Mouse (Mus musculus): ENCODE results near the gene Galntl6. TPM values are rescaled to one million over a fixed set of nuclear protein-coding genes. Genes with fewer than 3 reads are reported as not detected.
"Not testable (repeated sequence)": the region's sequence is repeated elsewhere in the genome, so short reads cannot be mapped to it uniquely, and the experiment has no call there.

Gene Galntl6
- polyA plus RNA-seq, 1 experiment = not detected

DNA sequence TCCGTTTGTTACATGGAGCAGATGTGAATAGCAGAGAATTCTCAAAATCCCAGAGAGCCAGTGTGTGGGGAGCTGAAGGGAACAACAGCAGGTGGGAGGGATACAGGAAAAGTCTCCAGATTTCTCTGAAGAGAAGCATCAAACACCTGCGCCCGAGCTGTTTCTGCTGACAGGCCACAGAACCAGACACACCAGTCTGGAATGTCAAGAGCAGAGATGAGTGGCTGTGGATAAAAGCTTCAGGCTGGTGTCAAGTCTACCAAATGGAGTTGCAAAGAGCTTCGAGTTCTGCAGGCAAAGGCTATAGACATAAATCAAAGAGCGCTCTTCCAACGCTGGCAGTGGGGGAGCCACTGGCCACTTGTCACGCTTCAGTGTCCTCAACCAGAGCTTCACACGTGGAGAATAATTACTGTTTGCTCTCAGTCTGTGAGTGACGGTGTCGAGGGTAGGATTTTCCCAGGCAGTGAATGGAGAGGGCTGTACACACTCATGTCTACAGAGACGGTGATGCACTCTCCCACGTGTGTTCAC, 1139.6 kb downstream of the Galntl6 start:
- WGBS = 74% methylated on average over 12 of the region's 12 CpGs
- Histone ChIP-seq H3K27me3 (ENCODE audit: control insufficient read depth, insufficient read depth, low read length) (no peaks in the 10 kb centered on the region), H3K4me3 (ENCODE audit: control insufficient read depth, insufficient read depth, low read length) (no peak overlapping the region), H3K36me3 (ENCODE audit: control insufficient read depth, insufficient read depth, low read length) (no peaks in the 10 kb centered on the region), H3K4me1 (replicated peaks; ENCODE audit: control insufficient read depth, insufficient read depth, low read length) (no peaks in the 10 kb centered on the region), H3K27ac (ENCODE audit: control insufficient read depth, insufficient read depth, low read length) (no peak overlapping the region)
- DNase-seq = no peak
- TF ChIP-seq CTCF (IDR thresholded peaks at IDR 0.05; ENCODE audit: borderline replicate concordance, control insufficient read depth, extremely low read depth, insufficient read depth, low read length, poor library complexity) (no peak), POLR2A (IDR thresholded peaks at IDR 0.05; ENCODE audit: control insufficient read depth, extremely low read depth, insufficient read depth, low read length, poor library complexity) (no peak)

DNA sequence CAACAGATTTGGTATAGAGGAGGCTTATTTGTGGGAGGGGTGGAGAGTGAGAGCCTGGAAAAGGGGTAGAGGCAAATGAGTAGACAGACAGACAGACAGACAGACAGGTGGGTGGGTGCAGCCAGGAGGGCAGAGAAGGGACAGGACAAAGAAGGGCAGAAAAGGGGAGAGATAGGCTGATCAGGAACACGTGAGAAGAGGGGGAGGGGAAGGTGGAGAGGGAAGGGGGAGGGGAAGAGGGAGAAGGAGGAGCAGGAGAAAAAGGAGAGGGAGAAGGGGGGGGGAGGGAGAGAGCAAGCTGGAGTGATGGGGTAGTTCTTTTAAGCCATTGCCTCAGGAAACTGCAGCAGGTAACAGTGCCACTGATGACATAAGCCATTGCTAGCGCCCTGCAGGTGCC, 1144.9 kb downstream of the Galntl6 start:
- Histone ChIP-seq H3K4me3 (ENCODE audit: control insufficient read depth, insufficient read depth, low read length) (no peak overlapping the region), H3K27ac (ENCODE audit: control insufficient read depth, insufficient read depth, low read length) (no peak overlapping the region), H3K4me1 (replicated peaks; ENCODE audit: control insufficient read depth, insufficient read depth, low read length) (no peaks in the 10 kb centered on the region), H3K27me3 (ENCODE audit: control insufficient read depth, insufficient read depth, low read length) (no peaks in the 10 kb centered on the region), H3K36me3 (ENCODE audit: control insufficient read depth, insufficient read depth, low read length) (no peaks in the 10 kb centered on the region)
- 64% methylated on average over 2 of the region's 2 CpGs for WGBS
- TF ChIP-seq CTCF (IDR thresholded peaks at IDR 0.05; ENCODE audit: borderline replicate concordance, control insufficient read depth, extremely low read depth, insufficient read depth, low read length, poor library complexity) (no peak), POLR2A (IDR thresholded peaks at IDR 0.05; ENCODE audit: control insufficient read depth, extremely low read depth, insufficient read depth, low read length, poor library complexity) (no peak)
- DNase-seq = no peak

DNA sequence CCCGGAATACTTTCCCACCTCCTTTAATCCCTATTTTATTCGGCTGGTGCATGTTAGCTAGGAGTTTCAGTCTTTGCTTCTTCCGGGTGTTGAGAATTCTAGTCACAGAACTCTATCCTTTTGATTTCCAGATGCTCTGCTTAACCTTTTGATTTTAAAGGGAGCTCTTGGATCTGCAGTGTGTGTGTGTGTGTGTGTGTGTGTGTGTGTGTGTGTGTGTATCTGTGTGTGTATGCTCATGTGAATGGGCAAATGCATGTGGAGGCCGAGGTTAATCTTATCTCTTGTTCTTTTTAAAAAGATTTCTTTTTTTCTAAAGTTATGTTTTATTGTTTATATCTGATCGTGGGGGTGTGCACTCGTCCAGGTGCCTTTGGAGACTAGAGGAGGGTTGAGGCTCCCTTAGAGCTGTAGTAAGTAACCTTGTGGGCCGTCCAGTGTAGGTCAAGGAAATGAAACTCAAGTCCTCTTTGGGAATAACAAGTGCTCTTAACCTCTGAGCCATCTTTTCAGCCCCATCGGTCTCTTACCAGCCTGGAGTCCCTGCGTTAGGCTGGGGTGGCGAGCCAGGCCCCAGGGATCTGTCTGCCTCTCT, 1145.9 kb downstream of the Galntl6 start:
- Histone ChIP-seq H3K36me3 (ENCODE audit: control insufficient read depth, insufficient read depth, low read length) (no peaks in the 10 kb centered on the region), H3K27me3 (ENCODE audit: control insufficient read depth, insufficient read depth, low read length) (no peaks in the 10 kb centered on the region), H3K27ac (ENCODE audit: control insufficient read depth, insufficient read depth, low read length) (no peak overlapping the region), H3K4me3 (ENCODE audit: control insufficient read depth, insufficient read depth, low read length) (no peak overlapping the region), H3K4me1 (replicated peaks; ENCODE audit: control insufficient read depth, insufficient read depth, low read length) (no peaks in the 10 kb centered on the region)
- TF ChIP-seq POLR2A (IDR thresholded peaks at IDR 0.05; ENCODE audit: control insufficient read depth, extremely low read depth, insufficient read depth, low read length, poor library complexity) (no peak), CTCF (IDR thresholded peaks at IDR 0.05; ENCODE audit: borderline replicate concordance, control insufficient read depth, extremely low read depth, insufficient read depth, low read length, poor library complexity) (no peak)
- no peak for DNase-seq
- WGBS = 83% methylated on average over 10 of the region's 10 CpGs

DNA sequence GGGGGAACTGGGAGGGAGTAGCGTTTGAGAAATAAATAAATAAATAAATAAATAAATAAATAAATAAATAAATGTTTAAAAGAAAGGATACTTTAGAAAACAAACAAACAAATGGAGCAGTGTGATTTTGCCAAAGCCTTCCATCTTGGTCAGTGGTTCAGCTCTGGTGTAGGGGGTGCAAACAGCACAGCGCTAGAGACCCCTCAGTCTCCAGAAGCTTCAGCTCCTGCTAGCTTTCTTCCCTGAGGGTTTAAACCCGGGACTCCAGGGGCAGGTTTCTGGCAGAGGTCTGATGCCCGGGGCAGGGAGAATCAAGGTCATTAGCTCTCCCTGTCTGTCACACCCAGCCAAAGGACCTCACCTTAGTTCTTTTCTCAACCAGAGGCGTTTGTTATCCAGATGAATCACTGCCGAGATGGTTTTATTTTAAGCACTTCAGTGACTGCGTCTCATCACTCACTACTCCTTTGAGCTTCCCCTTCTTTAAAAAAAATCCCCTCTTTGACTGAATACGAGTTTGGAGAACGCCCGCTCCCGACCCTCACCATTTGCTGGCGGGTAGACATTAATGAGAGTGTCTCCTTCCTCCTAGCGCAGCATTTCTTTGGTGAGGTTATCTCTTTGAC, 1146.6 kb downstream of the Galntl6 start:
- no peaks in the 10 kb centered on the region for H3K4me1 ChIP-seq (replicated peaks; ENCODE audit: control insufficient read depth, insufficient read depth, low read length)
- TF ChIP-seq POLR2A (IDR thresholded peaks at IDR 0.05; ENCODE audit: control insufficient read depth, extremely low read depth, insufficient read depth, low read length, poor library complexity) (no peak), CTCF (IDR thresholded peaks at IDR 0.05; ENCODE audit: borderline replicate concordance, control insufficient read depth, extremely low read depth, insufficient read depth, low read length, poor library complexity) (no peak)
- no peak overlapping the region for H3K27ac ChIP-seq (ENCODE audit: control insufficient read depth, insufficient read depth, low read length)
- 29% methylated on average over 13 of the region's 13 CpGs for whole genome bisulfite sequencing
- H3K4me3 ChIP-seq (ENCODE audit: control insufficient read depth, insufficient read depth, low read length) = no peak overlapping the region
- no peak for DNase-seq
- no peaks in the 10 kb centered on the region for H3K36me3 ChIP-seq (ENCODE audit: control insufficient read depth, insufficient read depth, low read length)
- H3K27me3 ChIP-seq (ENCODE audit: control insufficient read depth, insufficient read depth, low read length) = no peaks in the 10 kb centered on the region

DNA sequence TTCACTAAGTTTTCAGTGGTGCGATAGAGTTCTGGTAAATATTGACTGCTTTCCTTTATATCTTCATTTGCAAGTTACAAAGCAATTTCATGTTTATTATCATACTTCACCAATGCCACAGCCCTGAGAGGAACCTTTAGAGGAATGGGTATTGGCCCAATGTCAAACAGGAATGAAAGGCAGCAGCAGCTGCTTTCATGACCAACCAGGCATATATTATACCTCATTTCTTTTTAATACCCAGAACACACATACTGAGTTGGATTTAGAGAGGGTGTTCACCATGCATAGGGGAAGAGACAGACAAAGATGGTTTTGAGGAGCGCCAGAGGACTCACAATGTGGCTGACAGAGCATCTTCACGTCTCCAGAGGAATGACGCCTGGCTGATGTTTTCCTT, 1147.2 kb downstream of the Galntl6 start:
- no peaks in the 10 kb centered on the region for H3K27me3 ChIP-seq (ENCODE audit: control insufficient read depth, insufficient read depth, low read length)
- TF ChIP-seq POLR2A (IDR thresholded peaks at IDR 0.05; ENCODE audit: control insufficient read depth, extremely low read depth, insufficient read depth, low read length, poor library complexity) = no peak
- no peak for TF ChIP-seq CTCF (IDR thresholded peaks at IDR 0.05; ENCODE audit: borderline replicate concordance, control insufficient read depth, extremely low read depth, insufficient read depth, low read length, poor library complexity)
- H3K4me3 ChIP-seq (ENCODE audit: control insufficient read depth, insufficient read depth, low read length) = no peak overlapping the region
- no peaks in the 10 kb centered on the region for H3K4me1 ChIP-seq (replicated peaks; ENCODE audit: control insufficient read depth, insufficient read depth, low read length)
- no peak overlapping the region for H3K27ac ChIP-seq (ENCODE audit: control insufficient read depth, insufficient read depth, low read length)
- no peaks in the 10 kb centered on the region for H3K36me3 ChIP-seq (ENCODE audit: control insufficient read depth, insufficient read depth, low read length)
- 96% methylated on average over 4 of the region's 4 CpGs for WGBS
- DNase-seq = no peak

DNA sequence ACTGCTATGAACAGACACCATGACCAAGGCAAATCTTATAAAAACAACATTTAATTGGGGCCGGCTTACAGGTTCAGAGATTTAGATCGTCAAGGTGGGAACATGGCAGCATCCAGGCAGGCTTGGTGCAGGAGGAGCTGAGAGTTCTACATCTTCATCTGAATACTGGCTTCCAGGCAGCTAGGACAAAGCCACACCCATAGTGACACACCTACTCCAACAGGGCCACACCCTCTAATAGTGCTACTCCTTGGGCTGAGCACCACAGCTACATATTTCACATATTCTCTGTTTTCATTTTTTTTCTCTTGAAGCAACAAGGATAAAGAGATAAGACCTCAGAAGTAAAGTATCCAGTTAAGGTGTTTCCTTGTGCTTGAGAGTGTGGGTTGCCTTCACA, 1149.8 kb downstream of the Galntl6 start:
- H3K4me1 ChIP-seq (replicated peaks; ENCODE audit: control insufficient read depth, insufficient read depth, low read length); H3K36me3 ChIP-seq (ENCODE audit: control insufficient read depth, insufficient read depth, low read length); H3K27ac ChIP-seq (ENCODE audit: control insufficient read depth, insufficient read depth, low read length); H3K27me3 ChIP-seq (ENCODE audit: control insufficient read depth, insufficient read depth, low read length); H3K4me3 ChIP-seq (ENCODE audit: control insufficient read depth, insufficient read depth, low read length); DNase-seq: not testable (repeated sequence)
- WGBS = 89% methylated on average over 2 of the region's 2 CpGs

DNA sequence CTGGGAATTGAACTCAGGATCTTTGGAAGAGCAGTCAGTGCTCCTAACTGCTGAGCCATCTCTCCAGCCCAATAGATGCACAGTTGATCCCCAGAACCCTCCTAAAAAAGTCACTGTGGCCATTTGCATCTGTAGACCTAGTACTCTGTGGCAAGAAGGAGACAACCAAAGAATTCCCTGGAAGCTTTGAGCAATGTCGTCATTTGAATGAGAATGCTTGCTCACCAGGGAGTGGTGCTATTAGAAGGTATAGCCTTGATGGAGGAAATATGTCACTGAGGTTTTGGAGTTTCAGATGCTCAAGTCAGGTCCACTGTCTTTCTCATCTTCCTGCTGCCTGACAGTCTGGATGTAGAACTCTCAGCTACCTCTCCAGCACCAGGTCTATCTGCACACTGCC, 1151.5 kb downstream of the Galntl6 start:
- H3K27ac ChIP-seq (ENCODE audit: control insufficient read depth, insufficient read depth, low read length) = no peak overlapping the region
- no peaks in the 10 kb centered on the region for H3K27me3 ChIP-seq (ENCODE audit: control insufficient read depth, insufficient read depth, low read length)
- no peaks in the 10 kb centered on the region for H3K4me1 ChIP-seq (replicated peaks; ENCODE audit: control insufficient read depth, insufficient read depth, low read length)
- WGBS = 92% methylated on average over 1 of the region's 1 CpGs
- TF ChIP-seq POLR2A (IDR thresholded peaks at IDR 0.05; ENCODE audit: control insufficient read depth, extremely low read depth, insufficient read depth, low read length, poor library complexity) (no peak), CTCF (IDR thresholded peaks at IDR 0.05; ENCODE audit: borderline replicate concordance, control insufficient read depth, extremely low read depth, insufficient read depth, low read length, poor library complexity) (no peak)
- no peak for DNase-seq
- H3K36me3 ChIP-seq (ENCODE audit: control insufficient read depth, insufficient read depth, low read length) = no peaks in the 10 kb centered on the region
- H3K4me3 ChIP-seq (ENCODE audit: control insufficient read depth, insufficient read depth, low read length) = no peak overlapping the region

Measured in thymus, adult 2 months (tissue).